Mouse (Mus musculus): ENCODE measurements around the gene Olfr1395. TPM values are rescaled to one million over a fixed set of nuclear protein-coding genes. Genes with fewer than 3 reads are reported as not detected.

The Olfr1395 gene
- total and polyA plus RNA-seq, 3 experiments, result not detected

DNA sequence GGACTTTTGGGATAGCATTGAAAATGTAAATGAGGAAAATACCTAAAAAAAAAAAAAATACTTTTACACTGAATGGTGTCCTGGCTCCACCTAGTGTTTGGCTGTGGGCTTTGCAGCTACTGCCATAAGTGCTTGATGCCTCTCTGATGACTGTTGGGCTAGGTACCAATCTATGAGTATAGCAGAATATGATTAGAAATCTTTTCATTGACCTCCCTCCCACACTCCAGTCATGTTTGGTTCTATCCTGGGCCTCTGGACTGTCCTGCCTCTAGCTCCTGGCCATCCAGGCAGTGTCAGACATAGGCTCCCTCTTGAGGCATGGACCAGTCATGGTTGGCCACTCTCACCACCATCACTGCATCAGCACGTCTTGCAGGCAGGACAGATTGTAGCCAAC is 33.2 kb upstream of the Olfr1395 start:
- peak; percentile 73 for DNase-seq (ENCODE audit: low read depth, low spot score)
- Histone ChIP-seq H3K36me3 (ENCODE audit: control insufficient read depth in 1 of 2, insufficient read depth in 2 of 2, low read length in 2 of 2) (no peaks in the 10 kb centered on the region; a peak in 1 of 4 replicates), H3K9ac (ENCODE audit: control insufficient read depth, low read depth, low read length, poor library complexity, severe bottlenecking) (no peak overlapping the region), H3K79me2 (ENCODE audit: control insufficient read depth, insufficient read depth, low read length, poor library complexity) (no peaks in the 10 kb centered on the region), H3K27ac (ENCODE audit: control insufficient read depth, low read depth, low read length) (no peak overlapping the region), H3K4me3 (ENCODE audit: control insufficient read depth in 1 of 2, insufficient read depth in 1 of 2, low read depth in 2 of 2, low read length in 2 of 2) (no peak overlapping the region), H3K27me3 (ENCODE audit: control insufficient read depth in 1 of 2, insufficient read depth in 2 of 2, low read length in 2 of 2) (no peaks in the 10 kb centered on the region; a peak in 1 of 4 replicates), H3K9me3 (replicated peaks; ENCODE audit: insufficient read depth, low read length) (no peaks in the 10 kb centered on the region), H3K4me1 (ENCODE audit: control insufficient read depth in 1 of 2, insufficient read depth in 2 of 2, low read length in 2 of 2) (peaks cover under 1 to 4% of the 10 kb centered on the region in 2 experiments; a peak in 3 of 4 replicates)
- peak; percentile 71 to 81 (median 75) for TF ChIP-seq CTCF (IDR thresholded peaks at IDR 0.05 in 2 of 3, conservative IDR thresholded peaks at IDR 0.05 in 1 of 3; ENCODE audit: control insufficient read depth in 1 of 3, insufficient read depth in 1 of 3, low read depth in 2 of 3, low read length in 3 of 3, poor library complexity in 1 of 3, severe bottlenecking in 1 of 3)
- no peak for TF ChIP-seq MXI1 (IDR thresholded peaks at IDR 0.05; ENCODE audit: low read depth, low read length)
- TF ChIP-seq MYC (IDR thresholded peaks at IDR 0.05; ENCODE audit: low read depth, low read length), result no peak
- TF ChIP-seq USF1 (IDR thresholded peaks at IDR 0.05; ENCODE audit: low read depth, low read length), result no peak
- no peak for TF ChIP-seq POLR2AphosphoS5 (IDR thresholded peaks at IDR 0.05; ENCODE audit: borderline replicate concordance, low read depth, low read length)
- no peak for TF ChIP-seq GATA1 (IDR thresholded peaks at IDR 0.05; ENCODE audit: low read depth, low read length)
- TF ChIP-seq USF2 (IDR thresholded peaks at IDR 0.05; ENCODE audit: borderline replicate concordance in 1 of 2, insufficient read depth in 1 of 2, low read depth in 1 of 2, low read length in 2 of 2), result no peak
- TF ChIP-seq ETS1 (IDR thresholded peaks at IDR 0.05; ENCODE audit: low read depth, low read length), result no peak
- no peak for TF ChIP-seq EP300 (IDR thresholded peaks at IDR 0.05; ENCODE audit: low read depth in 1 of 2, low read length in 2 of 2)
- TF ChIP-seq BHLHE40 (IDR thresholded peaks at IDR 0.05; ENCODE audit: borderline replicate concordance, low read depth, low read length), result no peak
- TF ChIP-seq ELF1 (IDR thresholded peaks at IDR 0.05; ENCODE audit: low read depth, low read length), result no peak
- TF ChIP-seq TAL1 (IDR thresholded peaks at IDR 0.05; ENCODE audit: low read length), result no peak
- TF ChIP-seq ZMIZ1 (IDR thresholded peaks at IDR 0.05; ENCODE audit: low read depth, low read length), result no peak
- TF ChIP-seq ZKSCAN1 (IDR thresholded peaks at IDR 0.05; ENCODE audit: low read depth, low read length), result no peak
- no peak for TF ChIP-seq TBP (IDR thresholded peaks at IDR 0.05; ENCODE audit: low read depth, low read length)
- no peak for TF ChIP-seq SIN3A (IDR thresholded peaks at IDR 0.05; ENCODE audit: low read length)
- TF ChIP-seq ZC3H11A (IDR thresholded peaks at IDR 0.05; ENCODE audit: low read depth, low read length), result peak; percentile 79
- TF ChIP-seq MAX (IDR thresholded peaks at IDR 0.05; ENCODE audit: low read length), result no peak
- TF ChIP-seq MYB (IDR thresholded peaks at IDR 0.05; ENCODE audit: low read depth, low read length), result no peak
- no peak for TF ChIP-seq UBTF (IDR thresholded peaks at IDR 0.05; ENCODE audit: borderline replicate concordance, insufficient read depth, low read depth, low read length)
- no peak for TF ChIP-seq MAZ (IDR thresholded peaks at IDR 0.05; ENCODE audit: low read depth, low read length)
- TF ChIP-seq RAD21 (IDR thresholded peaks at IDR 0.05; ENCODE audit: low read depth, low read length), result peak; percentile 75
- peak; percentile 76 for TF ChIP-seq SMC3 (IDR thresholded peaks at IDR 0.05; ENCODE audit: low read depth, low read length)
- TF ChIP-seq NRF1 (IDR thresholded peaks at IDR 0.05; ENCODE audit: insufficient read depth, low read depth, low read length, poor library complexity, severe bottlenecking), result no peak
- TF ChIP-seq CHD2 (IDR thresholded peaks at IDR 0.05; ENCODE audit: low read length), result no peak
- no peak for TF ChIP-seq MAFK (IDR thresholded peaks at IDR 0.05; ENCODE audit: borderline replicate concordance, low read depth, low read length)
- no peak for TF ChIP-seq KAT2A (conservative IDR thresholded peaks at IDR 0.05; ENCODE audit: low read depth, low read length)
- no peak for TF ChIP-seq CHD1 (IDR thresholded peaks at IDR 0.05; ENCODE audit: low read depth, low read length)
- peak; percentile 92 for TF ChIP-seq ZNF384 (IDR thresholded peaks at IDR 0.05; ENCODE audit: low read depth, low read length)
- TF ChIP-seq GABPA (IDR thresholded peaks at IDR 0.05; ENCODE audit: low read depth, low read length), result no peak
- TF ChIP-seq TCF12 (IDR thresholded peaks at IDR 0.05; ENCODE audit: low read depth, low read length), result no peak
- no peak for TF ChIP-seq RCOR1 (IDR thresholded peaks at IDR 0.05; ENCODE audit: low read depth, low read length)
